Mouse (Mus musculus): ENCODE measurements around the gene Cdc6.

- TF ChIP-seq POLR2A (IDR thresholded peaks at IDR 0.05; ENCODE audit: control insufficient read depth, extremely low read depth, insufficient read depth, low read length, poor library complexity) (no peak), CTCF (IDR thresholded peaks at IDR 0.05; ENCODE audit: borderline replicate concordance, control insufficient read depth, extremely low read depth, insufficient read depth, low read length, poor library complexity) (no peak)
Measured at GRCm38 (mm10) chr11:98952736-98953135, 45.1 kb downstream of the Cdc6 start.
